Mouse (Mus musculus): ENCODE measurements around the gene Platr25.
"Not testable (repeated sequence)": the region's sequence is repeated elsewhere in the genome, so short reads cannot be mapped to it uniquely, and the experiment has no call there.

The Platr25 gene

DNA sequence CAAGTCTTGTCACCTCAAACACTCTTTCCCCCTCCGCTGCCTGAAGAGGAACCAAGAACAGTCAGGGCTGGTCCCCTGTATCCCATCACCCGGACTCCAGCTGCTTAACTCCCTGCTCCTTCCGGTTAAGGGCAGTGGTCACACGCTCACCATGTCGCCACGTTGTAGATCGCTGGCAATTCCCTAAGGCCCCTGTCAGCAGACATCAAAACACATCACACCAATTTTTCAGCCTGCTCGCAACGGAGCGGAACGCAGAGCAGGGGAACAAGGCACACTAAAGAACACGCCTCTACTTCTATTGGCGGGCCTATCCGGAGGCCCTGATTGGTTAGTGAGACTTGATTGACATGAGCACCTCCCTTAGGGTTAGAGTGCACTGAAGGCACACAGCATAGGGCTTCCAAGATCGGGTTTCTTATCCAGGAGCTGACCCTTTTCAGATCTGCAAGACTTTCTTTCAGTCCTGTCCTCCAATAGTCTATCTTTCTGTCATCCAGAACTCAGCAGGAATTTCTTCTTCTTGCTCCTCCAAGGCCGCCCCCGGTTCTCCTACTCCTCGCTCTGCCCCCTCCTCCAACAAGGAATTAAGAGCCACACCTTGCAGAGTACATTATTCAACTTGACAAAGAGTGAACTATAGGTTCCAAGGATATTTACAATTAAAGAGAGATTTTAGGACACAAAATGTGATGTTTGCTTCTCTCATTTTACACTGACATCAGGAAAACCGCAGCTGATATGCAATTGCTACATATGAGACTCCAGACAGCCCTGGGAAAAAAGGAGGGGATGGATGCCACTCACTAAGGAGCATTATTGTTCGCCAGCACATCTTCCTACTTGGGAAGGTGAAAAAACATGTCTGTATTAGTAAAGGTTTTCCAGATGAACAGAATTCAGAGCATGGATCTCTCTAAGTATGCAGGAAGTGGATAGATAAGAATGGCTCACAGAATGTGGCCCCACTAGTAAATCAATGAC is at the start of gene Platr25:
Gene Platr25 (minus strand): TSS at position 278 of the 984 bp plus-strand sequence.
- DNase-seq = peak; percentile 21

DNA sequence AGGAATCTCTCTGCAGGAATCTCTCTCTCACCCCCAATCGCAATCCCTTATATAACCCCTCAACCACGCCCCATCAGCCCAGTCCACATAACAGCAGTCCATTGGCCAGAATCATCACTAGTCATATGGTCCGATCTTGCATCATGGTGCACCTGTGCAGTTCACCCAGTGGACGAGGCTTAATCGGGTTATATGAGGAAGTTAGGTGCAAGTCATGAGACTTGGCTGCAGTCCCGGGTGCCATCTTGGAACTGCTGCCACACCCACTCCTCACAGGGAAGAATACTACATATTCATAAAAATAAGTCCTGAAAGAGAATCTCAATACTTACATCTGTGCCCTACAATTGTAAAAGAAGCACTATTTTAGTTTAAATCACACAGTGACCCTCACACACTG is 47.5 kb upstream of the Platr25 start:
- not testable (repeated sequence) for DNase-seq

DNA sequence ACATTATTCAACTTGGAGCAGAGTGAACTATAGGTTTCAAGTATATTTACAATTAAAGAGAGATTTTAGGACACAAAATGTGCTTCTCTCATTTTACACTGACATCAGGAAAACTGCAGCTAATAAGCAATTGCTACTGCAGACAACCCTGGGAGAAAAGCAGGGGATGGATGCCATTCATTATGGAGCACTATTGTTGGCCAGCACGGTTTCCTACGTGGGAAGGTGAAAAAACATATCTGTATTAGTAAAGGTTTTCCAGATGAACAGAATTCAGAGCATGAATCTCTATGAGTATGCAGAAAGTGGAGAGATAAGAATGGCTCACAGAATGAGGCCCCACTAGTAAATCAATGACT is 25.6 kb upstream of the Platr25 start:
- not testable (repeated sequence) for DNase-seq

DNA sequence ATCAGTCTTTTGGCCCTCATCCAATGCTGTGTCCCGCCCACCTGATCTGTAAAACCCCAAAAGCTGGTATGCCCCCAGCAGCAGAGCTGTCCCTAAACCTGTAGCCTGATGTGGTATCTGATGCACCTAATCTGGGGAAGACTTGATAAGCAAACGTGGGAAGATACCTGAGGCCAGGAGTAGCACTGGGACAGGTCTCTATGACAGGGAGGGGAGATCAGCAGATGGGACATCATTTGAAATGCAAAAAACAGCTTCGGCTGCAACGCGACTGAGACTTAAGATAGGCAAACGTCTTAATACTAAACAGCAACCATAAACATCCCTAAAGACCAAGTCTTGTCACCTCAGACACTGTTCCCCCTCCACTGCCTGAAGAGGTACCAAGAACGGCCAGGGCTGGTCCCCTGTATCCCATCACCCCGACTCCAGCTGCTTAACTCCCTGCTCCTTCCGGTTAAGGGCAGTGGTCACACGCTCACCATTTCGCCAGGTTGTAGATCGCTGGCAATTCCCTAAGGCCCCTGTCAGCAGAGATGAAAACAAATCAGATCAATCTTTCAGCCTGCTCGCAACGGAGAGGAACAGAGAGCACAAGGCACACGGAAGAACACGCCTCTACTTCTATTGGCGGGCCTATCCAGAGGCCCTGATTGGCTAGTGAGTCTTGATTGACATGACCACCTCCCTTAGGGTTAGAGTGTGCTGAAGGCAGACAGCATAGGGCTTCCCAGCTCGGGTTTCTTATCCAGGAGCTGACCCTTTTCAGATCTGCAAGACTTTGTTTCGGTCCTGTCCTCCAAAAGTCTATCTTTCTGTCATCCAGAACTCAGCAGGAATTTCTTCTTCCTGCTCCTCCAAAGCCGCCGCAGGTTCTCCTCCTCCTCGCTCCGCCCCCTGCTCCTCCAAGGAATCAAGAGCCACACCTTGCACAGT is 25.0 kb upstream of the Platr25 start, which contains the start of gene Gm5141:
Gene Gm5141 (minus strand): TSS at position 610 of the 936 bp plus-strand sequence.
- DNase-seq = peak; percentile 35

DNA sequence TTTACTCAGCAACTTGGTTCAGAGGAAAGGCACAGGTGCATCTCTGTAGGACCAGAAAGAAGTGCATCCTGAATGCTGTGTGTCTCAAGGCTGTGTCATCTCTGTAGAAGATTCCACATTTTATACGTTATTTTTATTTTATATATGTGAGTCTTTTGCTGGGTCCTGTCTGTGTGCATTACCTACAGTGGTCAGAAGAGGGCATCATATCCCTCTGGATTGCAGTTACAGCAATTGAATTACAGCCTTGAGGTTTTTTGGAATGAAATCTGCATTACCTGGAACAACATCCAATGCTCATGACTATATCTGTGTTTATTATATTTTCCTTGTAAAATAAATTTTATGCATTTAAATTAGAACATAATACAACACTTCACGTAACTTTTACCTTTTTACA is 3.3 kb upstream of the Platr25 start:
- DNase-seq = peak; percentile 29

DNA sequence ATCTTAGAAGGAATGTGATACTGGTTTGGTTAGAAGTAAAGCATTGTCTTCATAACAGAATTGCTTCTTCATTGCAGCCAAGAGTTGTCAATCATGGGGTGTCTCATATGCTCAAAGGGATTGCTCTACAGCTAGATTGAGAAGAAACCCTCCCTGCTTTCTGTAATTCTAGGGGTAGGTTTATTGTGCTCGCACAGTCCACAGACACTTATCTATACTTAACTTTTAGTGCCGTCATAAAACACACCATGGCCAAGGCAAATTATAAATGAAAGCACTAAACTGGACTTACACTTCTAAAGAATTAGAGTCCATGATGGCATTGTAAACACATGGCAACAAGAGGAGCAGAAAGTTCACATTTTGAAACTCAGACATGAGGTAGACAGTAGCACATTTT is 27.2 kb downstream of the Platr25 start:
- no peak for DNase-seq

DNA sequence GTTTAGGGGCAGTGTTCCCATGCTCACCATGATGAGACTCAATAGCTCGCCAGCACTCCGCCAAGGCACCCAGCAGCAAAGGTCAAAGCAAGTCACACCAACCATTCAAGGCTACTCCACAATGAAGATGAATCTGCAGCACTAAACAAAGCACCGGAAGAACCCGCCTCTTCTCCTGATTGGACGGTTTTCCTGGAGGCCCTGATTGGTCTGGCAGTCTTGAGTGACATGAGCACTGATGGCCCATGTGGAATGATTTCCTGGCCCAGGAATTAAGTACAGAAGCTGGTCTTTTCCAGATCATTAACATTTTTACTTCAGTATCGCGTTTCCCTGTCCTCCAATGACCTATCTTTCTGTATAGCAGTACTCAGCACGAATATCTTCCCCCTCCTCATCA is 47.9 kb downstream of the Platr25 start:
- not testable (repeated sequence) for DNase-seq

DNA sequence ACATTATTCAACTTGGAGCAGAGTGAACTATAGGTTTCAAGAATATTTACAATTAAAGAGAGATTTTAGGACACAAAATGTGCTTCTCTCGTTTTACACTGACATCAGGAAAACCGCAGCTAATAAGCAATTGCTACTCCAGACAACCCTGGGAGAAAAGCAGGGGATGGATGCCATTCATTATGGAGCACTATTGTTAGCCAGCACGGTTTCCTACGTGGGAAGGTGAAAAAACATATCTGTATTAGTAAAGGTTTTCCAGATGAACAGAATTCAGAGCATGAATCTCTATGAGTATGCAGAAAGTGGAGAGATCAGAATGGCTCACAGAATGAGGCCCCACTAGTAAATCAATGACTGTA is 75.2 kb downstream of the Platr25 start:
- not testable (repeated sequence) for DNase-seq

DNA sequence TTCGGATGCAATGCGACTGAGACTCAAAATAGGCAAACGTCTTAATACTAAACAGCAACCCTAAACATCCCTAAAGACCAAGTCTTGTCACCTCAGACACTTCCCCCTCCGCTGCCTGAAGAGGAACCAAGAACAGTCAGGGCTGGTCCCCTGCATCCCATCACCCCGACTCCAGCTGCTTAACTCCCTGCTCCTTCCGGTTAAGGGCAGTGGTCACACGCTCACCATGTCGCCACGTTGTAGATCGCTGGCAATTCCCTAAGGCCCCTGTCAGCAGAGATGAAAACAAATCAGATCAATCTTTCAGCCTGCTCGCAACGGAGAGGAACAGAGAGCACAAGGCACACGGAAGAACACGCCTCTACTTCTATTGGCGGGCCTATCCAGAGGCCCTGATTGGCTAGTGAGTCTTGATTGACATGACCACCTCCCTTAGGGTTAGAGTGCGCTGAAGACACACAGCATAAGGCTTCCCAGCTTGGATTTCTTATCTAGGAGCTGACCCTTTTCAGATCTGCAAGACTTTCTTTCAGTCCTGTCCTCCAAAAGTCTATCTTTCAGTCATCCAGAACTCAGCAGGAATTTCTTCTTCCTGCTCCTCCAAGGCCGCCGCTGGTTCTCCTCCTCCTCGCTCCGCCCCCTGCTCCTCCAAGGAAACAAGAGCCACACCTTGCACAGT is 75.8 kb downstream of the Platr25 start:
- DNase-seq = peak; percentile 20

DNA sequence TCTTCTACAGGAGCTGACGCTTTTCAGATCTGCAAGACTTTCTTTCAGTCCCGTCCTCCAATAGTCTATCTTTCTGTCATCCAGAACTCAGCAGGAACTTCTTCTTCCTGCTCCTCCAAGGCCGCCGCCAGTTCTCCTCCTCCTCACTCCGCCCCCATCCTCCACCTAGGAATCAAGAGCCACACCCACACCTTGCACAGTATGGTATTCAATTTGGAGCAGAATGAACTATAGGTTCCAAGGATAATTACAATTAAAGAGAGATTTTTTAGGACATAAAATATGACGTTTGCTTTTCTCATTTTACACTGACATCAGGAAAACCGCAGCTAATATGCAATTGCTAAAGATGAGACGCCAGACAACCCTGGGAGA is 107.2 kb downstream of the Platr25 start:
- DNase-seq = no peak

DNA sequence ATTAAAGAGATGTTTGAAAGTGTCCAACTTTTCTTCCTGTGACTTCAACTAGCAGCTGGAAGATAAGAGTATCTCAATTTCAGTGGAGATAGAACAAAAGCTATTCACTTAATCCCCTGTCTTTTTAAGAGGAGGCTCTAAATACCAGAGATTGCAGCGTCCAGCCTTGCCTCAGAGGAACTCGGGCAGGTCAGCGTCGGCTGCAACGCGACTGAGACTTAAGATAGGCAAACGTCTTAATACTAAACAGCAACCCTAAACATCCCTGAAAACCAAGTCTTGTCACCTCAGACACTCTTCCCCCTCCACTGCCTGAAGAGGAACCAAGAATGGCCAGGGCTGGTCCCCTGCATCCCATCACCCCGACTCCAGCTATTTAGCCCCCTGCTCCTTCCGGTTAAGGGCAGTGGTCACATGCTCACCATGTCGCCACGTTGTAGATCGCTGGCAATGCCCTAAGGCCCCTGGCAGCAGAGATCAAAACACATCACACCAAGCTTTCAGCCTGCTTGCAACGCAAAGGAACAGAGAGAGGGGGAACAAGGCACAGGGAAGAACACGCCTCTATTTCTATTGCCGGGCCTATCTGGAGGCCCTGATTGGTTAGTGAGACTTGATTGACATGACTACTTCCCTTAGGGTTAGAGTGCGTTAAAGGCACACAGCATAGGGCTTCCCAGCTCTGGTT is 107.7 kb downstream of the Platr25 start:
- peak; percentile 36 for DNase-seq

DNA sequence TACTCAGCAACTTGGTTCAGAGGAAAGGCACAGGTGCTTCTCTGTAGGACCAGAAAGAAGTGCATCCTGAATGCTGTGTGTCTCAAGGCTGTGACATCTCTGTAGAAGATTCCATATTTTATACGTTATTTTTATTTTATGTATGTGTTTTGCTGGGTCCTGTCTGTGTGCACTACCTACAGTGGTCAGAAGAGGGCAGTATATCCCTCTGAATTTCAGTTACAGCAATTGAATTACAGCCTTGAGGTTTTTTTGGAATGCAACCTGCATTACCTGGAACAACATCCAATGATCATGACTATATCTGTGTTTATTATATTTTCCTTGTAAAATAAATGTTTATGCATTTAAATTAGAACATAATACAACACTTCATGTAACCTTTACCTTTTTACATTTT is 133.4 kb downstream of the Platr25 start:
- DNase-seq = peak; percentile 44

DNA sequence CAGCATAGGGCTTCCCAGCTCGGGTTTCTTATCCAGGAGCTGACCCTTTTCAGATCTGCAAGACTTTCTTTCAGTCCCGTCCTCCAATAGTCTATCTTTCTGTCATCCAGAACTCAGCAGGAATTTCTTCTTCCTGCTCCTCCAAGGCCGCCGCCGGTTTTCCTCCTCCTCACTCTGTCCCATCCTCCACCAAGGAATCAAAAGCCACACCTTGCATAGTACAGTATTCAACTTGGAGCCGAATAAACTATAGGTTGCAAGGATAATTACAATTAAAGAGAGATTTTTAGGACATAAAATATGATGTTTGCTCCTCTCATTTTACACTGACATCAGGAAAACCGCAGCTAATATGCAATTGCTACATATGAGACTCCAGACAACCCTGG is 136.2 kb downstream of the Platr25 start:
- DNase-seq = not testable (repeated sequence)

DNA sequence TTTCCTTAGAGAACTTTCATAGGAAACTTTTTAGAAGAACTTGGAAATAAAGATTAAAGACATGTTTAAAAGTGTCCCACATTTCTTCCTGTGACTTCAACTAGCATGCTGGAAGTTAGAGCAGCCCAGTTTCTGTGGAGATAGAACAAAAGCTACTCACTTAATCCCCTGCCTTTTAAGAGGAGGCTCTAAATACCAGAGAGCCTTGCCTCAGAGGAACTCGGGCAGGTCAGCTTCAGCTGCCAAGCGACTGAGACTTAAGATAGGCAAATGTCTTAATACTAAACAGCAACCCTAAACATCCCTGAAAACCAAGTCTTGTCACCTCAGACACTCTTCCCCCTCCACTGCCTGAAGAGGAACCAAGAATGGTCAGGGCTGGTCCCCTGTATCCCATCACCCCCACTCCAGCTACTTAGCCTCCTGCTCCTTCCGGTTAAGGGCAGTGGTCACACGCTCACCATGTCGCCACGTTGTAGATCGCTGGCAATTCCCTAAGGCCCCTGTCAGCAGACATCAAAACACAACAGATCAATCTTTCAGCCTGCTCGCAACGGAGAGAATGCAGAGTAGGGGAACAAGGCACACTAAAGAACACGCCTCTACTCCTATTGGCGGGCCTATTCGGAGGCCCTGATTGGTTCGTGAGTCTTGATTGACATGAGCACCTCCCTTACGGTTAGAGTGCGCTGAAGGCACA is 136.8 kb downstream of the Platr25 start, which contains the start of gene 6720489N17Rik:
Gene 6720489N17Rik (minus strand): TSS at position 606 of the 700 bp plus-strand sequence.
- DNase-seq = peak; percentile 57
